In the genomic region with DNA sequence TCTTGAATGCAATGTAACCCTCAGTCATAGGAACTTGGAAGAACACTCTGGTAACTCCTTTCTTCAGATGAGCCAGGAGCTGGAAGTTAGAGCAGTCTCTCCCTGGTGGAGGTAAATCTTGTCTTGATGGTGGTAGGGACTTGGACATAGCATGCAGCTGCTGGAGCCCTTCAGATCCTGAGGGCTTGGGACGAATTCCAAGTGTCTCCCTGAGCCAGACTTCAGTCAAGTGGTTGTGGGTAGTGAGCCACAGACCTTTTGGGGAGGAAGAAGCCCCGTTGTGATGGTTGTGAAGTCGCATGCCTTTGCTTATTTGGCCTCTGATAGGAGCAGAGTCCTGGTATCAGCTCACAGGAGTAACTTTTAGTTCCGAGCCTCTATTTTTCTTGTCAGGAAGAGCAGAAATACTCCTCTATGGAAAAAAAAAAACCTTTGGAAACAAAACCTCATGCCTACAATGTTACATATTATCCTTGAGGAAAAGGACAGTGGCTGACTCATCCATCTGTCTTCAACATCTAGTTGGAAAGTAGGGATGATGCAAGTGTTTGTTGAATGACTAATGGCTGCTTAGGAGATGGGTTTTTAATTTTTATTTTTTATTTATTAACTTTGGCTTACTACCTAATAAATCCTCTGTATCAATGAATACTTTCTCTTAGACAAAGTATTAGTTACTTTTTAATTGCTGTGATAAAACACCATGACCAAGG, we compare ENCODE assay signal across 22 mouse cellular contexts. TPM values are rescaled to one million over a fixed set of nuclear protein-coding genes. Genes with fewer than 3 reads are reported as not detected.
DNase-seq lines count a peak whose midpoint lies in the region; ATAC-seq and TF ChIP-seq lines count a peak whose summit lies in the region.
"Had no signal": no experiment of that assay in that cellular context is flagged by ENCODE, and none has a peak within 500 bp of the region (broad histone marks: within the 10 kb centered on the region; RNA-seq: fewer than 3 reads in every experiment).

No protein-coding gene starts in this region.

- TF ChIP-seq EP300 in heart, adult 2 months (IDR thresholded peaks at IDR 0.05; ENCODE audit: insufficient read depth, low read depth, low read length), result no peak

- H3K4me3 ChIP-seq in heart, embryonic 13.5 days, result no peak overlapping the region
- H3K4me3 ChIP-seq in heart, adult 2 months, result no peak overlapping the region
- H3K4me3 ChIP-seq in embryonic fibroblast, embryonic 13.5 days (ENCODE audit: insufficient read depth, low read length), result no peak overlapping the region
- H3K4me3 ChIP-seq: embryonic facial prominence, embryonic 12.5 days; forebrain, embryonic 13.5 days; heart, embryonic 12.5 days; hindbrain, embryonic 15.5 days had no signal

- intact Hi-C loops in heart, adult 2 months (cut with DNase I), result no loop called here

- H3K36me3 ChIP-seq in heart, embryonic 13.5 days, result no peaks in the 10 kb centered on the region
- no peaks in the 10 kb centered on the region for H3K36me3 ChIP-seq in heart, adult 2 months (ENCODE audit: control insufficient read depth, insufficient read depth, low read length)
- H3K36me3 ChIP-seq: embryonic facial prominence, embryonic 12.5 days; heart, embryonic 12.5 days; hindbrain, embryonic 15.5 days had no signal

- H3K9me3 ChIP-seq in heart, embryonic 13.5 days, result no peaks in the 10 kb centered on the region
- H3K9me3 ChIP-seq: embryonic facial prominence, embryonic 12.5 days; forebrain, embryonic 13.5 days; heart, embryonic 12.5 days; hindbrain, embryonic 15.5 days had no signal

- ATAC-seq in heart, embryonic 13.5 days (ENCODE audit: extremely low read depth, insufficient number of reproducible peaks, low FRiP score, low TSS enrichment), result no peak
- ATAC-seq: activated CD4-positive, CD25-positive, alpha-beta regulatory T cell, adult 4 months; forebrain, embryonic 13.5 days; forebrain, postnatal 0 days; intestine, embryonic 16.5 days had no signal

- peaks cover 20% of the 10 kb centered on the region for H3K4me1 ChIP-seq in heart, embryonic 13.5 days
- no peaks in the 10 kb centered on the region for H3K4me1 ChIP-seq in heart, adult 2 months (ENCODE audit: control insufficient read depth, insufficient read depth, low read length)
- no peaks in the 10 kb centered on the region for H3K4me1 ChIP-seq in embryonic fibroblast, embryonic 13.5 days (ENCODE audit: control insufficient read depth, insufficient read depth, low read length)
- H3K4me1 ChIP-seq: embryonic facial prominence, embryonic 12.5 days; forebrain, embryonic 13.5 days; hindbrain, embryonic 15.5 days had no signal

- no peaks in the 10 kb centered on the region for H3K79me2 ChIP-seq in heart, adult 2 months (replicated peaks; ENCODE audit: control insufficient read depth, insufficient read depth, low read length)

- H3K27me3 ChIP-seq in heart, embryonic 13.5 days (replicated peaks), result peaks cover 30% of the 10 kb centered on the region
- no peaks in the 10 kb centered on the region for H3K27me3 ChIP-seq in heart, adult 2 months (ENCODE audit: control insufficient read depth, insufficient read depth, low read length)

- WGBS in heart, embryonic 13.5 days, result 35% methylated on average over 4 of the region's 4 CpGs
- 40% methylated on average over 4 of the region's 4 CpGs for WGBS in heart, adult 2 months

- no peak overlapping the region for H3K4me2 ChIP-seq in heart, embryonic 13.5 days
- H3K4me2 ChIP-seq: embryonic facial prominence, embryonic 12.5 days; forebrain, embryonic 13.5 days; heart, embryonic 12.5 days; hindbrain, embryonic 15.5 days had no signal

- no peak overlapping the region for H3K9ac ChIP-seq in heart, embryonic 13.5 days
- H3K9ac ChIP-seq in heart, adult 2 months (ENCODE audit: low read depth, low read length), result no peak overlapping the region
- H3K9ac ChIP-seq: embryonic facial prominence, embryonic 12.5 days; forebrain, embryonic 13.5 days; forebrain, postnatal 0 days; heart, embryonic 12.5 days; hindbrain, embryonic 15.5 days had no signal

- TF ChIP-seq POLR2A in heart, adult 2 months (IDR thresholded peaks at IDR 0.05; ENCODE audit: insufficient read depth, low read depth, low read length), result no peak
- TF ChIP-seq POLR2A in embryonic fibroblast, embryonic 13.5 days (IDR thresholded peaks at IDR 0.05; ENCODE audit: low read depth, low read length), result no peak

- peak; percentile 42 for DNase-seq in adrenal gland, adult 2 months
- DNase-seq in adrenal gland, adult 18-20 months (ENCODE audit: low spot score in 2 of 2), result no peak
- no peak for DNase-seq in heart, adult 2 months
- DNase-seq in 3T3-L1 (ENCODE audit: low read depth, low spot score), result peak; percentile 74
- no peak for DNase-seq in layer of hippocampus, adult 9-11 months
- no peak for DNase-seq in right cerebral cortex, postnatal 36 days (ENCODE audit: low spot score in 2 of 2)
- DNase-seq: adrenal gland, postnatal 14 days; cerebellum, adult 11 months; cerebellum, adult 8-10 months; forebrain, postnatal 0 days; gastrocnemius, postnatal 36 days; heart, adult 18-20 months; heart, postnatal 36 days; kidney, adult 8-10 months had no signal

- TF ChIP-seq CTCF in heart, adult 2 months (IDR thresholded peaks at IDR 0.05), result no peak
- TF ChIP-seq CTCF in embryonic fibroblast, embryonic 13.5 days (IDR thresholded peaks at IDR 0.05; ENCODE audit: borderline replicate concordance, insufficient read depth, low read length), result no peak

- 0 out of 2 replicates have a peak overlapping the region, but pooled peaks have one; percentile 20 for H3K27ac ChIP-seq in heart, embryonic 13.5 days (replicated peaks)
- H3K27ac ChIP-seq in heart, adult 2 months, result no peak overlapping the region
- peak overlapping the region; percentile 5 for H3K27ac ChIP-seq in embryonic fibroblast, embryonic 13.5 days (ENCODE audit: insufficient read depth, low read length)
- H3K27ac ChIP-seq: embryonic facial prominence, embryonic 12.5 days; forebrain, embryonic 13.5 days; hindbrain, embryonic 15.5 days had no signal

RNA-seq across cellular contexts. Expression of a gene that starts 14.6 kb away (rescaled TPM):
- 1 to 10 TPM; 2.9 to 8.4 TPM for total RNA-seq in adrenal gland, adult 2 months (2021)
- 2.5 and 6.9 TPM in 2 replicates for polyA plus RNA-seq in adrenal gland, adult 2 months (2012; rRNA removed)
- 1 to 10 TPM; 3.8 to 5.1 TPM for total RNA-seq in adrenal gland, adult 18-20 months (2021)
- polyA plus RNA-seq in heart, embryonic 13.5 days (2015; fragmentation: Nextera tagmentation; extraction: Ambion mirVana), result 11.1 and 11.8 TPM in 2 replicates
- total RNA-seq in heart, adult 2 months (2021), result 1 to 10 TPM; 3.6 to 4.2 TPM
- 1.4 and 2.7 TPM in 2 replicates for polyA plus RNA-seq in heart, adult 2 months (2012; rRNA removed)
- polyA plus RNA-seq in embryonic fibroblast, embryonic 13.5 days (2011; ENCODE audit: insufficient read length, low read depth, missing spikeins), result 6.2 and 15.6 TPM in 2 replicates

Comparison
In these comparisons a context has a peak if more than half of its experiments do, and no peak if none do; other contexts are left out.
1. DNase-seq: peak in adrenal gland, adult 2 months (single experiment) and 3T3-L1 (single experiment); none in adrenal gland, adult 18-20 months (0 of 2), heart, adult 2 months (0 of 2), layer of hippocampus, adult 9-11 months (single experiment) and right cerebral cortex, postnatal 36 days (0 of 2).